Mouse (Mus musculus) neural tube, embryonic 13.5 days (tissue): Measurements from ENCODE around the gene Zfp629. TPM values are rescaled to one million over a fixed set of nuclear protein-coding genes. Genes with fewer than 3 reads are reported as not detected.

Experiments used
- polyA plus RNA-seq: library from polyadenylated mRNA; unstranded; fragments of >200 nt; fragmentation: Nextera tagmentation; extraction: Ambion mirVana; gene quantifications from 2 replicates; pipeline ENCODE4 v1.2.1, GENCODE M21; 2015

The Zfp629 gene
- polyA plus RNA-seq, 1 experiment from 2014 or later, result 23.1 TPM

Other genes with a start within 250 kb of the Zfp629 start
- gene Zfp747, start 239.7 kb downstream of the Zfp629 start, polyA plus RNA-seq, result 8.5 and 8.6 TPM in 2 replicates
- gene 9130019O22Rik, start 228.6 kb downstream of the Zfp629 start, polyA plus RNA-seq, result 4.2 and 5.0 TPM in 2 replicates
- gene E430018J23Rik, start 222.2 kb downstream of the Zfp629 start, polyA plus RNA-seq, result 5.2 and 5.7 TPM in 2 replicates
- gene Zfp764, start 209.0 kb downstream of the Zfp629 start, polyA plus RNA-seq, result 4.0 and 4.5 TPM in 2 replicates
- 31.1 and 37.7 TPM in 2 replicates for gene Zfp688, start 193.7 kb downstream of the Zfp629 start, polyA plus RNA-seq
- gene Zfp689, start 166.6 kb downstream of the Zfp629 start, polyA plus RNA-seq, result 13.0 and 15.2 TPM in 2 replicates
- gene Prr14, start 156.2 kb downstream of the Zfp629 start, polyA plus RNA-seq, result 42.4 and 44.5 TPM in 2 replicates
- gene Fbrs, start 136.6 kb downstream of the Zfp629 start, polyA plus RNA-seq, result 12.1 and 12.6 TPM in 2 replicates
- gene Srcap, start 103.8 kb downstream of the Zfp629 start, polyA plus RNA-seq, result 50.1 and 56.1 TPM in 2 replicates
- gene Gm42715, start 96.2 kb downstream of the Zfp629 start, polyA plus RNA-seq, result 15.7 and 16.6 TPM in 2 replicates
- 4.5 and 4.8 TPM in 2 replicates for gene Tmem265, start 54.4 kb downstream of the Zfp629 start, polyA plus RNA-seq
- 59.1 and 62.8 TPM in 2 replicates for gene Phkg2, start 42.5 kb downstream of the Zfp629 start, polyA plus RNA-seq
- 9.2 and 11.2 TPM in 2 replicates for gene Ccdc189, start 27.2 kb downstream of the Zfp629 start, polyA plus RNA-seq
- 43.5 and 48.3 TPM in 2 replicates for gene Rnf40, start 27.0 kb downstream of the Zfp629 start, polyA plus RNA-seq
- gene Bcl7c, start 93.1 kb upstream of the Zfp629 start, polyA plus RNA-seq, result 41.2 and 44.9 TPM in 2 replicates
- 4.5 and 4.9 TPM in 2 replicates for gene Ctf1, start 96.9 kb upstream of the Zfp629 start, polyA plus RNA-seq
- gene Ctf2, start 116.4 kb upstream of the Zfp629 start, polyA plus RNA-seq, result not detected in 2 replicates
- 8.0 and 8.8 TPM in 2 replicates for gene Fbxl19, start 128.7 kb upstream of the Zfp629 start, polyA plus RNA-seq
- gene Orai3, start 154.0 kb upstream of the Zfp629 start, polyA plus RNA-seq, result 9.7 and 9.9 TPM in 2 replicates
- 19.0 and 20.9 TPM in 2 replicates for gene Setd1a, start 160.9 kb upstream of the Zfp629 start, polyA plus RNA-seq
- gene Gm49388, start 169.8 kb upstream of the Zfp629 start, polyA plus RNA-seq, result not detected in 2 replicates
- 9.5 and 9.8 TPM in 2 replicates for gene Hsd3b7, start 184.8 kb upstream of the Zfp629 start, polyA plus RNA-seq
- gene Stx4a, start 208.5 kb upstream of the Zfp629 start, polyA plus RNA-seq, result 18.9 and 25.4 TPM in 2 replicates
- gene Stx1b, start 208.8 kb upstream of the Zfp629 start, polyA plus RNA-seq, result 38.4 and 39.8 TPM in 2 replicates